Mouse (Mus musculus): ENCODE measurements around the gene Rfng.

DNA sequence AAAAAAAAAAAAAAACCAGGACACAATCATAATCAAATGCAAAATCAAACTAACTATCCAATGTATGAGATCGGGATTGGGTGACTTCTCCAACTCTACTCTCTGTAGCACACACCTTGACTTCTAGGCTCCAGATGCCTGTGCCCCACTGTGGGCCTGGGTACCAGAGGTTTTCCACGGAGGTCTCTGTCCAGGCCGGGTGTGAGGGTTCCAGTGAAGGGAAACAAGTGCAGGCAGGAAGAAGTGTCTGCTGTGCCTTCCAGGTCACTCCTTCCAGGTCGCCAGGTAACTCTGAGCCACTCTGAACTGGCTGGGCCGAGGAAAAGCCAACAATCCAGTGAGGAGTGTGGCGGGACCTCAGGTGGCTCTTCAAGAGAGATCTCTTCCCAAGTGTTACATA is 47.6 kb downstream of the Rfng start:
- no peak for TF ChIP-seq CTCF (IDR thresholded peaks at IDR 0.05; ENCODE audit: insufficient read depth, low read length)
- no peak for TF ChIP-seq POLR2A (IDR thresholded peaks at IDR 0.05; ENCODE audit: borderline replicate concordance, extremely low read depth, low read depth, low read length)

Data from lung, adult 2 months (tissue).